Mouse (Mus musculus): ENCODE results near the gene Cblb. TPM values are rescaled to one million over a fixed set of nuclear protein-coding genes. Genes with fewer than 3 reads are reported as not detected.

Gene Cblb
- polyA plus RNA-seq, 1 experiment from 2014 or later: 19.3 TPM

GRCm38 (mm10) chr16:52040937-52041336, 9.9 kb downstream of the Cblb start:
- Histone ChIP-seq H3K4me2 (no peak overlapping the region), H3K9ac (no peak overlapping the region), H3K9me3 (replicated peaks) (no peaks in the 10 kb centered on the region), H3K27me3 (no peaks in the 10 kb centered on the region), H3K36me3 (peaks cover 24% of the 10 kb centered on the region), H3K4me3 (replicated peaks) (no peak overlapping the region), H3K27ac (no peak overlapping the region), H3K4me1 (peaks cover 29% of the 10 kb centered on the region)
- 81% methylated on average over 4 of the region's 4 CpGs for WGBS
- ATAC-seq (replicated peaks; ENCODE audit: low FRiP score): no peak

GRCm38 (mm10) chr16:52042667-52043379, 11.8 kb downstream of the Cblb start:
- no peak overlapping the region for H3K4me3 ChIP-seq (replicated peaks)
- no peaks in the 10 kb centered on the region for H3K9me3 ChIP-seq (replicated peaks)
- H3K27me3 ChIP-seq: no peaks in the 10 kb centered on the region
- H3K4me2 ChIP-seq: no peak overlapping the region
- WGBS: 57% methylated on average over 14 of the region's 14 CpGs
- H3K9ac ChIP-seq: no peak overlapping the region
- ATAC-seq (replicated peaks; ENCODE audit: low FRiP score): peak; percentile 50; the same call in 1 of the 2 replicates
- peaks cover 22% of the 10 kb centered on the region for H3K36me3 ChIP-seq
- H3K4me1 ChIP-seq: peaks cover 29% of the 10 kb centered on the region
- peak overlapping the region; percentile 64 for H3K27ac ChIP-seq

GRCm38 (mm10) chr16:52043380-52044117, 12.5 kb downstream of the Cblb start:
- Histone ChIP-seq H3K27me3 (no peaks in the 10 kb centered on the region), H3K4me3 (replicated peaks) (no peak overlapping the region), H3K27ac (0 out of 2 replicates have a peak overlapping the region, but pooled peaks have one; percentile 32), H3K9me3 (replicated peaks) (no peaks in the 10 kb centered on the region), H3K4me2 (no peak overlapping the region), H3K4me1 (peaks cover 24% of the 10 kb centered on the region), H3K9ac (no peak overlapping the region), H3K36me3 (peaks cover 24% of the 10 kb centered on the region)
- ATAC-seq (replicated peaks; ENCODE audit: low FRiP score): peak; percentile 80
- 70% methylated on average over 11 of the region's 11 CpGs for WGBS

- Histone ChIP-seq H3K9me3 (replicated peaks) (no peaks in the 10 kb centered on the region), H3K4me2 (no peak overlapping the region), H3K27ac (no peak overlapping the region), H3K27me3 (no peaks in the 10 kb centered on the region), H3K4me1 (peaks cover 20% of the 10 kb centered on the region), H3K4me3 (replicated peaks) (no peak overlapping the region), H3K9ac (no peak overlapping the region), H3K36me3 (peaks cover 25% of the 10 kb centered on the region)
- 88% methylated on average over 7 of the region's 7 CpGs for WGBS
- ATAC-seq (replicated peaks; ENCODE audit: low FRiP score): no peak
Measured at GRCm38 (mm10) chr16:52044518-52044917, 13.5 kb downstream of the Cblb start.

- no peak overlapping the region for H3K4me2 ChIP-seq
- H3K4me1 ChIP-seq: peaks cover 20% of the 10 kb centered on the region
- H3K27ac ChIP-seq: no peak overlapping the region
- peaks cover 29% of the 10 kb centered on the region for H3K36me3 ChIP-seq
- no peaks in the 10 kb centered on the region for H3K27me3 ChIP-seq
- no peaks in the 10 kb centered on the region for H3K9me3 ChIP-seq (replicated peaks)
- H3K4me3 ChIP-seq (replicated peaks): no peak overlapping the region
- H3K9ac ChIP-seq: no peak overlapping the region
- ATAC-seq (replicated peaks; ENCODE audit: low FRiP score): no peak
- 86% methylated on average over 4 of the region's 4 CpGs for WGBS
Measured at GRCm38 (mm10) chr16:52044985-52045384, 14.0 kb downstream of the Cblb start.

GRCm38 (mm10) chr16:52046464-52046863, 15.4 kb downstream of the Cblb start:
- Histone ChIP-seq H3K4me1 (peaks cover 15% of the 10 kb centered on the region; the same call in 1 of the 2 replicates), H3K36me3 (peaks cover 42% of the 10 kb centered on the region), H3K4me3 (replicated peaks) (no peak overlapping the region), H3K27ac (no peak overlapping the region), H3K27me3 (no peaks in the 10 kb centered on the region), H3K4me2 (no peak overlapping the region), H3K9ac (no peak overlapping the region), H3K9me3 (replicated peaks) (no peaks in the 10 kb centered on the region)
- no peak for ATAC-seq (replicated peaks; ENCODE audit: low FRiP score)
- WGBS: 93% methylated on average over 4 of the region's 4 CpGs

- Histone ChIP-seq H3K4me2 (no peak overlapping the region), H3K27ac (no peak overlapping the region), H3K27me3 (no peaks in the 10 kb centered on the region), H3K9ac (no peak overlapping the region), H3K4me3 (replicated peaks) (no peak overlapping the region), H3K4me1 (peaks cover 16% of the 10 kb centered on the region), H3K9me3 (replicated peaks) (no peaks in the 10 kb centered on the region), H3K36me3 (peaks cover 48% of the 10 kb centered on the region)
- WGBS: 91% methylated on average over 8 of the region's 8 CpGs
- ATAC-seq (replicated peaks; ENCODE audit: low FRiP score): no peak
Measured at GRCm38 (mm10) chr16:52051106-52051505, 20.1 kb downstream of the Cblb start.

- Histone ChIP-seq H3K9me3 (replicated peaks) (no peaks in the 10 kb centered on the region), H3K4me1 (peaks cover 22% of the 10 kb centered on the region), H3K27me3 (no peaks in the 10 kb centered on the region), H3K27ac (no peak overlapping the region), H3K36me3 (peaks cover 47% of the 10 kb centered on the region), H3K4me2 (no peak overlapping the region), H3K9ac (no peak overlapping the region), H3K4me3 (replicated peaks) (no peak overlapping the region)
- 80% methylated on average over 5 of the region's 5 CpGs for WGBS
- ATAC-seq (replicated peaks; ENCODE audit: low FRiP score): no peak
Measured at GRCm38 (mm10) chr16:52052734-52053133, 21.7 kb downstream of the Cblb start.

- Histone ChIP-seq H3K36me3 (peaks cover 23% of the 10 kb centered on the region), H3K4me2 (no peak overlapping the region), H3K4me3 (replicated peaks) (no peak overlapping the region), H3K27ac (no peak overlapping the region), H3K9ac (no peak overlapping the region), H3K9me3 (replicated peaks) (no peaks in the 10 kb centered on the region), H3K4me1 (peaks cover 37% of the 10 kb centered on the region), H3K27me3 (no peaks in the 10 kb centered on the region)
- WGBS: 93% methylated on average over 3 of the region's 3 CpGs
- no peak for ATAC-seq (replicated peaks; ENCODE audit: low FRiP score)
Measured at GRCm38 (mm10) chr16:52055236-52055635, 24.2 kb downstream of the Cblb start.

- H3K9ac ChIP-seq: no peak overlapping the region
- no peak overlapping the region for H3K4me3 ChIP-seq (replicated peaks)
- H3K27ac ChIP-seq: no peak overlapping the region
- WGBS: 50% methylated on average over 4 of the region's 4 CpGs
- peaks cover 47% of the 10 kb centered on the region for H3K4me1 ChIP-seq
- H3K36me3 ChIP-seq: peaks cover 15% of the 10 kb centered on the region
- no peak overlapping the region for H3K4me2 ChIP-seq
- ATAC-seq (replicated peaks; ENCODE audit: low FRiP score): no peak
- H3K27me3 ChIP-seq: no peaks in the 10 kb centered on the region
- H3K9me3 ChIP-seq (replicated peaks): no peaks in the 10 kb centered on the region
Measured at GRCm38 (mm10) chr16:52056164-52056563, 25.1 kb downstream of the Cblb start.

- H3K9ac ChIP-seq: no peak overlapping the region
- no peak overlapping the region for H3K27ac ChIP-seq
- H3K27me3 ChIP-seq: no peaks in the 10 kb centered on the region
- H3K9me3 ChIP-seq (replicated peaks): no peaks in the 10 kb centered on the region
- H3K4me2 ChIP-seq: no peak overlapping the region
- H3K4me3 ChIP-seq (replicated peaks): no peak overlapping the region
- no peak for ATAC-seq (replicated peaks; ENCODE audit: low FRiP score)
- peaks cover 12% of the 10 kb centered on the region for H3K36me3 ChIP-seq
- 90% methylated on average over 2 of the region's 2 CpGs for WGBS
- H3K4me1 ChIP-seq: peaks cover 58% of the 10 kb centered on the region
Measured at GRCm38 (mm10) chr16:52057335-52057734, 26.3 kb downstream of the Cblb start.

- H3K4me2 ChIP-seq: no peak overlapping the region
- no peak for ATAC-seq (replicated peaks; ENCODE audit: low FRiP score)
- H3K9ac ChIP-seq: no peak overlapping the region
- H3K36me3 ChIP-seq: peaks cover 12% of the 10 kb centered on the region
- WGBS: 79% methylated on average over 4 of the region's 4 CpGs
- no peak overlapping the region for H3K4me3 ChIP-seq (replicated peaks)
- no peaks in the 10 kb centered on the region for H3K9me3 ChIP-seq (replicated peaks)
- H3K4me1 ChIP-seq: peaks cover 56% of the 10 kb centered on the region
- no peaks in the 10 kb centered on the region for H3K27me3 ChIP-seq
- H3K27ac ChIP-seq: no peak overlapping the region
Measured at GRCm38 (mm10) chr16:52059535-52059934, 28.5 kb downstream of the Cblb start.

All from kidney, embryonic 15.5 days (tissue).